Mouse (Mus musculus) lung, embryonic 15.5 days (tissue): ENCODE data around the gene Rnf168. TPM values are rescaled to one million over a fixed set of nuclear protein-coding genes. Genes with fewer than 3 reads are reported as not detected.

Experiments used
- microRNA counts: library from miRNA; unstranded; fragments of <30 nt; microRNA quantifications from one replicate; lab custom pipeline; 2016
- microRNA-seq: library from miRNA; unstranded; fragments of <30 nt; microRNA quantifications from one replicate; pipeline ENCODE4, GENCODE M21; 2016
- polyA plus RNA-seq: library from polyadenylated mRNA; unstranded; fragments of >200 nt; fragmentation: Nextera tagmentation; extraction: Ambion mirVana; gene quantifications from 2 replicates; pipeline ENCODE4 v1.2.1, GENCODE M21; 2015

Rnf168 gene
- polyA plus RNA-seq, 1 experiment from 2014 or later = 36.7 TPM

MicroRNA genes within 50 kb of the gene (microRNA counts, 519-probe panel; counts per million panel counts)
- microRNA mmu-miR-1946a (lab: Ali Mortazavi, UCI) = 2,471 counts per million, percentile 48 among the panel's probes with 10 or more counts

Small RNAs within 50 kb of the gene (microRNA-seq; reads per million reads assigned to microRNA genes)
- not detected for gene Mir1946a

Other genes starting within 250 kb of the Rnf168 start
- gene Pak2, start 198.1 kb upstream of the Rnf168 start, polyA plus RNA-seq = 33.2 and 35.7 TPM in 2 replicates
- 88.9 and 95.6 TPM in 2 replicates for gene Pigx, start 177.7 kb upstream of the Rnf168 start, polyA plus RNA-seq
- gene Cep19, start 177.7 kb upstream of the Rnf168 start, polyA plus RNA-seq = 29.8 and 30.3 TPM in 2 replicates
- 39.6 and 45.8 TPM in 2 replicates for gene Nrros, start 111.9 kb upstream of the Rnf168 start, polyA plus RNA-seq
- gene Bex6, start 97.6 kb upstream of the Rnf168 start, polyA plus RNA-seq = 0.20 and 0.36 TPM in 2 replicates
- 16.6 and 17.2 TPM in 2 replicates for gene Fbxo45, start 30.3 kb upstream of the Rnf168 start, polyA plus RNA-seq
- gene Wdr53, start 30.2 kb upstream of the Rnf168 start, polyA plus RNA-seq = 19.5 TPM in 2 replicates
- 0.11 TPM in 1 of 2 replicates, not detected in the other for gene Smco1, start 6.0 kb upstream of the Rnf168 start, polyA plus RNA-seq
- 24.2 TPM in 2 replicates for gene Ubxn7, start 54.8 kb downstream of the Rnf168 start, polyA plus RNA-seq
- gene Tm4sf19, start 123.0 kb downstream of the Rnf168 start, polyA plus RNA-seq = not detected in 2 replicates
- gene Tctex1d2, start 142.2 kb downstream of the Rnf168 start, polyA plus RNA-seq = 23.3 and 25.6 TPM in 2 replicates
- gene Pcyt1a, start 153.5 kb downstream of the Rnf168 start, polyA plus RNA-seq = 35.6 and 36.1 TPM in 2 replicates
- 0.08 and 0.39 TPM in 2 replicates for gene Slc51a, start 210.4 kb downstream of the Rnf168 start, polyA plus RNA-seq
- not detected in 2 replicates for gene Zdhhc19, start 218.8 kb downstream of the Rnf168 start, polyA plus RNA-seq